Mouse (Mus musculus) MEL (cell line): ENCODE data around the gene Bckdhb.

ENCODE experiments used
- BHLHE40 ChIP-seq: IDR thresholded peaks from 2 replicates; pipeline ENCODE4 v1.6.1; 2012; ENCODE audit warnings: low read depth, mild to moderate bottlenecking, inconsistent platforms, low read length, improper control_type of control experiment, borderline replicate concordance
- CHD1 ChIP-seq: IDR thresholded peaks from 2 replicates; pipeline ENCODE4 v1.6.1; 2012; ENCODE audit warnings: low read depth, mild to moderate bottlenecking, inconsistent platforms, low read length, improper control_type of control experiment
- CTCF ChIP-seq, 3 experiments: IDR thresholded peaks in 2 of 3; conservative IDR thresholded peaks in 1 of 3; 2 replicates each; pipeline ENCODE4 v1.5.1; 2011 to 2012; ENCODE audit warnings: low read length in 3 of 3, low read depth in 2 of 3, mild to moderate bottlenecking in 2 of 3, improper control_type of control experiment in 1 of 3, inconsistent platforms in 1 of 3, mixed read lengths in 1 of 3, moderate library complexity in 1 of 3; ENCODE audit not compliant: control insufficient read depth in 1 of 3, insufficient read depth in 1 of 3, poor library complexity in 1 of 3, severe bottlenecking in 1 of 3
- E2F4 ChIP-seq: IDR thresholded peaks from 2 replicates; pipeline ENCODE4 v1.6.1; 2011; ENCODE audit warnings: low read depth, low read length, improper control_type of control experiment, borderline replicate concordance
- EP300 ChIP-seq, 2 experiments: IDR thresholded peaks; 2 replicates each; pipeline ENCODE4 v1.6.1; 2011; ENCODE audit warnings: improper control_type of control experiment in 2 of 2, low read length in 2 of 2, low read depth in 1 of 2, mild to moderate bottlenecking in 1 of 2
- JUND ChIP-seq: IDR thresholded peaks from 2 replicates; pipeline ENCODE4 v1.6.1; 2011; ENCODE audit warnings: low read depth, mild to moderate bottlenecking, improper control_type of control experiment, low read length
- MAFK ChIP-seq: IDR thresholded peaks from 2 replicates; pipeline ENCODE4 v1.6.1; 2011; ENCODE audit warnings: low read depth, mild to moderate bottlenecking, low read length, improper control_type of control experiment, borderline replicate concordance
- MXI1 ChIP-seq: IDR thresholded peaks from 2 replicates; pipeline ENCODE4 v1.6.1; 2011; ENCODE audit warnings: mild to moderate bottlenecking, low read depth, low read length, improper control_type of control experiment
- POLR2A ChIP-seq, 2 experiments: IDR thresholded peaks; 2 replicates each; pipeline ENCODE4 v1.6.1; 2011 to 2012; ENCODE audit warnings: low read length in 2 of 2, mild to moderate bottlenecking in 2 of 2, control low read depth in 1 of 2, improper control_type of control experiment in 1 of 2, low read depth in 1 of 2, moderate library complexity in 1 of 2; ENCODE audit not compliant: control insufficient read depth in 1 of 2, insufficient read depth in 1 of 2, poor library complexity in 1 of 2
- POLR2AphosphoS5 ChIP-seq: IDR thresholded peaks from 2 replicates; pipeline ENCODE4 v1.6.1; 2012; ENCODE audit warnings: low read depth, borderline replicate concordance, mild to moderate bottlenecking, inconsistent platforms, low read length, moderate library complexity, mixed read lengths
- TCF12 ChIP-seq: IDR thresholded peaks from 2 replicates; pipeline ENCODE4 v1.6.1; 2014; ENCODE audit warnings: low read depth, mild to moderate bottlenecking, inconsistent platforms, low read length, improper control_type of control experiment, moderate library complexity
- ZC3H11A ChIP-seq: IDR thresholded peaks from 2 replicates; pipeline ENCODE4 v1.6.1; 2012; ENCODE audit warnings: low read depth, mild to moderate bottlenecking, inconsistent platforms, low read length, improper control_type of control experiment
- ZKSCAN1 ChIP-seq: IDR thresholded peaks from 2 replicates; pipeline ENCODE4 v1.6.1; 2012; ENCODE audit warnings: low read depth, mild to moderate bottlenecking, inconsistent platforms, low read length, improper control_type of control experiment, moderate library complexity

GRCm38 (mm10) chr9:84036046-84036445, 111.1 kb downstream of the Bckdhb start:
- TF ChIP-seq CTCF (IDR thresholded peaks at IDR 0.05 in 2 of 3, conservative IDR thresholded peaks at IDR 0.05 in 1 of 3; ENCODE audit: control insufficient read depth in 1 of 3, insufficient read depth in 1 of 3, low read depth in 2 of 3, low read length in 3 of 3, poor library complexity in 1 of 3, severe bottlenecking in 1 of 3) (no peak), CHD1 (no peak), EP300 (IDR thresholded peaks at IDR 0.05; ENCODE audit: low read depth in 1 of 2, low read length in 2 of 2) (no peak), ZC3H11A (no peak), ZKSCAN1 (no peak), BHLHE40 (no peak), POLR2A (IDR thresholded peaks at IDR 0.05; ENCODE audit: control insufficient read depth in 1 of 2, insufficient read depth in 1 of 2, low read depth in 1 of 2, low read length in 2 of 2, poor library complexity in 1 of 2) (no peak), MAFK (no peak), E2F4 (no peak), JUND (no peak), POLR2AphosphoS5 (no peak), MXI1 (no peak), TCF12 (no peak)
